Mouse (Mus musculus) liver (tissue): ENCODE results near the gene Lhx6.
"Not testable (repeated sequence)": the region's sequence is repeated elsewhere in the genome, so short reads cannot be mapped to it uniquely, and the experiment has no call there.

Experiments used
- DNase-seq: peaks from one replicate; pipeline ENCODE4 v3.0.0-alpha.2; 2020; ENCODE audit warnings: mixed read lengths

Gene Lhx6

DNA sequence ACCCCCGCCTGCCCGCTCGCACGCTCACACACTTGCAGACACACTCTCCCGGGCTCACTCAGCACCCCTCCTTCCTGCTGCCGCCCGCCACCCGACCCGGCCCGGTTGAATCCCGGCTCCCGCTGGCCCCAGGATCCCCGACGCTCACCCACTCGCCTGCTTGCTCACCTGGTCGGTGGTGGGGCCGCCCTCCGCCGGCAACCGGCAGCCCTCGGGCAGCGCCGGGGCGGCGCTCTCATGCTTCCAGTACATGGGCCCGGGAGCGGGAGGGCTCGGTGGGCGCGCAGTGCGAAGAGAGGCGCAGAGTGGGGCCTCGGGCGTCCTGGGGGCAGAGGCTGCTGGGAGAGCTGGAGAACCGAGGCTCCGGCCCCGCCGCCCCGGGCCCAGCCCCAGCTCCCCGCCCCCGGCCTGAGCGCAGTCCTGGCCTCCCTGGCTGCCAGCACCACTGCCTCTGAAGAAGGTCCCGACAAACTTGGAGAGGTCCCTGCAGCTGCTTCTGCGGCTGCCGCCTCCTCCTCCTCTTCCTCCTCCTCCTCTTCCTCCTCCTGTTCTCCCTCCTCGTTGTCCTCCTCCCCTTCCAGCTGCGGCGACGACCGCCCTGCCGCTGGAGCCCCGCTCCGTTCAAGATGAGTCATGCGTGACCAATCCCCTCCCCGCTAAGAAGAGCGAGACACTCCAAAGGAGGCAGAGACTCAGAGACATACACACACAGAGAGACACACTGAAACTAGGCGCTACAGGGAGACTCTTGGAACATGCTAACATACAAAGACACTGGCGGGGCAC, at the start of gene Lhx6:
Lhx6 (minus strand) TSS at position 453 of the 786 bp plus-strand sequence.
- DNase-seq: no peak

DNA sequence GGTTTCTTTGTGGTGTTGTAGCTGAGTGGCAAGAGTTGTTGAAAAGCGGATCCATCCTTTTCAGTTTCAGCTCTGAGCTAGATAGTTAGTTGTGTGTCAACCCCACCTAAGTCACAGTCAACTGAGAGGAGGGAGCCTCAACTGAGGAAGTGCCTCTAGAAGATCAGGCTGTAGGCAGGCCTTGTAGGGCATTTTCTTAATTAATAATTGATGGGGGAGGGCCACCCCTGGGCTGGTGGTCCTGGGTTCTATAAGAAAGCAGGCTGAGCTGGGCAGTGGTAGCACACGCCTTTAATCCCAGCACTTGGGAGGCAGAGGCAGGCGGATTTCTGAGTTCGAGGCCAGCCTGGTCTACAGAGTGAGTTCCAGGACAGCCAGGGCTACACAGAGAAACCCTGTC, 47.2 kb upstream of the Lhx6 start:
- DNase-seq: not testable (repeated sequence)

DNA sequence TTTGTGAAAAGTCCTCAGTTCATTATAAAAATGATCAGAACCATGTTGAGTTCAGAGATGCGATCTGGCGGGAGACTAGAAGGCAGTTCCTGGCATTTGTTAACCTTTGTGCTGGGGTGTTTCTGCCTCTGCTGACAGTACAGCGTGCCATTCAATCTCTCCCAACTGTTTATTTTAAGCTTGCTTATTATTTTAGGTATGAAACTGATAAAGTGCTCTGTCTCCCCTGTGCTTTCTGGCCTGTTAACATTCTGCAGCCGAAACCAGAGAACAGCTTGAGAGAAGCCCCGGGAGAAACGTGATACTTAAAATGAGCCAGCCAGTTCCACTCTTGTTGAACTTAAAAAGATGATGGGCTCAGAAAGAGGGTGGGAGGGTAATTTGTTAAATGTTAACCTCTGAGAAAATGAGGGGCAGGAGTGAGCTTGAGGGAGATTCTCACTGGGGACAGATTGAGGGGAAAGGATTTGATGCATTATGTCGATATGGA, 43.7 kb upstream of the Lhx6 start:
- DNase-seq: no peak

DNA sequence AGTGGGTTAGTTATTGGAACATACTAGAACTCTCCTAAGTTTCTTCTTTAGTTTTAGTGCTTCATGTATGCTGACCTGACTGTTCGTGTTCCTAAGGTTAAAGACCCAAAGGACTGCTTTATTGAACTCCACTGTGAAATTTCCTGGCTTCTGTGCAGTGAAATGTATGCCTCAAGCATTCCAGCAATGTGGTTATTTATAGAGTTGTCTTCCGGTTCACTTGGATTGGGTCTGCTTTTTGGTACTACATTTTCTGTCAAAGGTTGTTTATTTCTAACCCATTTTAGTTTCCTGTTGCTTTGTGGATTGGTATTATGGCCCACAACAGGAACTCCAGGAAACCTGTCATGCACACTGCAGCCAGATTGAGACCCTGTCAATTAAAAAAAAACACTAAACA, 33.9 kb upstream of the Lhx6 start:
- no peak for DNase-seq

DNA sequence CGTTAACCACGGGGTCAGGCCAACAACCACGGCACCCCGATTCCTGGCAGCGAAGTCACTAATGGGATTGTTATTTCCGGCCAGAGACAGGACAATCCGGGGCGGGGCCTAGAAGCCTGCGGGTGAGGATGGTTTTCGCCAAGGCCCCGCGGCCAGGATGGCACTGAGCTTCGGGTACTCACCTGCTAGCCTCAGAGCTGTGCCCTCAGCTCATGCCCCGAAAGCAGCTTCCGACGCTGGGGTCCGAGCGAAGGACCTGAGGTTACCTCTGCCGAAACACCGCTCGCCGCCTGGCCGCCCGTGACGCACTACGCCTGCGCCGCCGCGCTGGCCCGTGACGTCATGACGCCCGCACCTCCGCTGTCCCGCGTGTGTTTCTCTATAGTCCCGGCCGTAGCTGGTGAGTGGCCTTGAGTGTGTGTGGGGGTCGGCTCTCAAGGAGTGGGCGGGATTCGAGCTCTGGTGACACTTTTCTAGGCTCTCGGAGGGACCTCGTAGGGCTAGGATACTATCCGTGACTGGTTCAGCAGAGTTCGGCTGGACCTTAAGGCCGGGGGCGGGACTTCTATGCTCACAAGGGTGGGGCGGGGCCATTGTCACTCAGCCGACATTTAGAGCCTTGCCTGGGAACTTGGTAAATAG, 31.2 kb upstream of the Lhx6 start, which contains the start of the genes Mrrf and Rbm18:
Mrrf (plus strand) TSS at position 90 of the 642 bp plus-strand sequence.
Rbm18 (minus strand) TSS at position 474 of the 642 bp plus-strand sequence.
- peak; percentile 90 for DNase-seq

DNA sequence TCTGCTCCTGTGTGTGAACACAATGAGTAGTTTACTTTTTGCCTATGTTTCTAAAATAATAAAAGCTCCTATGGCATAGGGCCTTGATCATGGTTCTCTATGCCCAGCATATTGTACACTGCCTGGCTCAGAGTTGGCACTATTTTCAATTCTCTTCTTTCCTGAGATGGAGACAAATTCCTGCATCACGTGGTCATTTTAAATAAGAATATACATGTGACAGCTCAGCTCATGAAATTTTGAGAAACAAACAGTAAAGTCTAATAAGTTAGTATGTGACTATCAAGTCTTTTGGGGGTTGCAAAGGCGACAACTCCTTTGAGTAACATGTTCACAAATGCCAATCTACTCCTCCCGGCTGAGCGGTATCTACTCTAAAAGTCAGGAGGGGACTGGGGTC, 30.7 kb upstream of the Lhx6 start:
- DNase-seq: no peak

DNA sequence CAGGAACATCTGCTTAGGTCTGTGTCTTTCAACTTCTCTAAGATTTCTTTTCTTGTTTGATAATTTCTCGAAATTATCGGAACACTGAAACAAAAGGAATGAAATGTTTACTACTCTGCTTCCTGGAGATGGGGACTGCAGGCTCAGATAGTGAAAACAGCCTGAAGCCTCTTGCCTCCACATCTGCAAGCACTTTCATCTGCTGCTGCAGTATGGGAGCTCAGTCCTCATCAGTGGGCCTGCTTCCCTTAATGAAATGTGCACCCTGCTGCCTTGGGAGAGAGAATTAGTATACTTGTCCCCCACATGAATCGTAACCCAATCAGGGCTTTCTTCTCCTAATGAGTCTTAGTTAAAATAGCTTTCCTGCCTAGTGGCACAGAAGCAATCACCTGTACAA, 23.8 kb upstream of the Lhx6 start:
- DNase-seq: no peak

DNA sequence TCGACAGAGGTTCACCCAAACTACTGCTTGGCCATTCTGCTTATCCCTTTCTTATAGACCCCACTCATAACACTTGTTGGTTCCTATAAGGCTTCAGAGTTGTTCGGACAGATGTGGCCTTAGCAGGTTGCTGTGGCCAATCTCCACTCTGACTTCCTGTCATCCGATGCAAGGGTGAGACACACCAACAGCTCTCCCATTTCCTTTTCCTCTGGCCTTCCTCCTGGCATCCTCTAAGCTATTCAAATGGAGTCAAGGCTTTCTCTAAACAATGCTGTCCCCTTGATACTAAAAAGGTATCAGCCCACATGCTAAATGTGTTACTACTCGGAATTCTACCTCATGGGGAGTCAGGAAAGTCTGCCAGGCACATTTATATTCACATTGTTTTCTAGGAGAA, 22.8 kb upstream of the Lhx6 start:
- DNase-seq: no peak

DNA sequence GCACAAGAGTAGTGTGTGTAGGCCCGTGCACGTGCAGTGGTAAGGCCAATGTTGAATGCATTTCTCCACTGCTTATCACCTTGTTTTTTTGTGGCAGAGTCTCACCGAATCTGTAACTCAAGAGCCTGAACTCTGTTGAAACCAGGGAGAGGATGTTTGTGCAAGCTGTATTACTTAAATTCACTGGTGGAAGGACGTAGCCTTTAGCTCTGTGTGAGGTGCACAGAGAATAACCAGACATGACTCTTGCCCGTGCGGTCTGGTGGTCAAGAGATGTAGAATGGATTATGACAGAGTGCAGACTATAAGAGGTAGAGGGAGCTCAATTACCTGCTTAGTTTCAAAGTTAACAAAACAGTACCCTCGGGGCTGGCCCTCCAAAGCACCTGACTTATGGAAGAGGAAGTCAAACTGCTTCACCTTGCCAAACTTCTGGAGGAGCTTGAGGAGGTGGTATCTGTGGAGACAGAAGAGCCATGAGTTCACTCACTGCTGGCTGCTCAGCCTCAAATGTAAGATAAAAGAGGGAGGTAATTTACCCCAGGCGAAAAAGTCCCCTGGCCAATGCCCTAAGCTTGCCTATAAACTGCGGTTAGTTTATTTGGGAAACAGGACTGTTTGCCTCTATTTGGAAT, 21.7 kb upstream of the Lhx6 start:
- no peak for DNase-seq

DNA sequence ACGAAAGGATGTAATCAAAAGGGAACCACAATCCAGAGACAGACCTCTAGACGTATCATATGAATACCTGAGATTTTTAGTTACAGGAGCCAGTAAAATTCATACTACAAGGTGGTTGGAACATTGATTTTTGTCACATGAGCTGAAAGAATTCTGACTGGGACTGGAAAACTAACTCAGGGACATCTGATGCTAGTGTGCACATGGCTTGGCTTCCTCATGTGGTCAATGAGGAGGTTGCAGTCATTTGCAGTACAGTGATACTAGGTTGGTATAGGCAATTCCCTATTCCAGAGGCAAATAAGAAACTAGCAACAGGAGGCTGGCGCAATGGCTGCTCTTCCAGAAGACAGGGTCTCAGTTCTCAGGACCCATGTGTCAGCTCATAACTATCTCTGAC, 7.4 kb upstream of the Lhx6 start:
- DNase-seq: no peak

DNA sequence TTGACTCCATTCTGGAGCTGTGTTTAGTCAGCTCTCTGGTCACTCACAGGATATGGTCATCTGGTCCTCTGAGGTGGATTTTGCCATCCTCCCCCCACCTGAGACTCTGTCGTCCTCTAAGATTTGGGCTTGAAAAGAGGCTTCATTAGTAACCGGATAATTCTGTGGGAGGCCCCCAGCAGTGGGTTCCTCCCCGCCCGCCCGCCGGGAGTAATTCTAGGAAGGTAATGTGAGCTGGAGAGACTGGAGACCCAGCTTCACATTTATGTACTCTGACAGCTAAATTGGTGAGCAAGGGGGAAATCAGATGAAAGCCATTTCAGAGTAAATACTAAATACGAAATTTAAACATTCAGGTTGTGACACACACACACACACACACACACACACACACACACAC, 3.4 kb upstream of the Lhx6 start:
- no peak for DNase-seq

DNA sequence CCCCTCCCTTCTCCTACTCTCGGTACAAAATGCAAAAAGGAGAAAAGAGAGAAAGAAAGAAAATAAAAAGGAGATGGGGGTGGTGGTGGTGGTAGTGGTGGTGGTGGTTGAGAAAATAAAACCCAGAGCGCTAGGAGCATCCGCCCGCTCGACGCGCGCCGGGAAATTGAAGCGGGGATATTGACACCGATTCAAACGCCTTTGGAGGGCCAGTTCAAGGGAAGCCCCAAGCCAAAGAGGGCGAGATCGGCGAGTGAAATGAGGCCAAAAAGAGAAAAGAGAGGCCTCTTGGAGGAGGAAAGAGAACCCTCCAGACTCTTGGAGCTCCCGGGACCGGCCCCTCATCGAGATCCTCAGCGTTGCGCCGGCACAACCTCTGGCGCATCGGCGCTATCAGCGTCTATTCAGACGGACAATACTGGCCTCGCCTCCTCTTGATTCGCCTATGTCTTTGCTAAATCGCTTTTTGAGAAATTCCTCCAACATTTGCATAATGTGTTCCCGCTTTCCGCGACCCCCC, 712 bp downstream of the Lhx6 start:
- no peak for DNase-seq

DNA sequence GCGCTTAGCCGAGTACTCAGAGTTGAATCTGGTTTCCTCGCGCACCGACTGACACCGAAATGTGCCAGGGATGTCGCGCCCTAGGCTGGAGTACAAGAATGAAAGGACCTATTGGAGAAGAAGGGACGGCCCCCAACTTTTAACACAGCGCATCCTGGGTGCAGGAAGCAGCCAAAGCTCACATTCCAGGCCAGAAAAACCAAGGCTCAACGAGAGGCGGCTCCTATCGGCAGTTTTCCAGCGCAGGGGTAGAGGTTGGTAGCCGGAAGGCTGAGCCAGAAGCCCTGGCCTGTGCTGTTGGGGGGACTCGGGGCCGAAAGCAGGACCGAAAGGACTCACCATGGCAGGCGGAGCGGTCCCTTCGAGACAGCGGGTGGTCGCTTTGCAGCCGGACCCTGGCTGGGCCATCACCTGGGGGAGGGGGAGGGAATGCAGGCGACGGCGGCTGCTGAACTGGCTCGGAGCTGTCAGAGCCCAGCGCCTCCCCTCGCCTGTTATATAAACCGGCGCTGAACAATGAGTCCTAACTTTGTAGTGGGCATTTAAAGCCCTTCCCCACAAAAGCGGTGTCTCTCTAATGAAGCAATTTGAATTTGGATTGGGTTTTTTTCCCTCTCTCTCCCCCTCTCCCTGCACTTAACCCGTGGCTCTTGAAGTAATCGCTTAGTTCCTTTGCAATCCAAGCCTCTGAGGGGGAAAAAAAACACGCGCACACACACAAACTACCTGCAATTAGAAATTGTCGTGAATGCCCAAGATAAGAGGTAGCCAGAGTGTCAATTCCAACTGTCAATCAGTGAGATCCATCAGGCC, 1.4 kb downstream of the Lhx6 start:
- no peak for DNase-seq

DNA sequence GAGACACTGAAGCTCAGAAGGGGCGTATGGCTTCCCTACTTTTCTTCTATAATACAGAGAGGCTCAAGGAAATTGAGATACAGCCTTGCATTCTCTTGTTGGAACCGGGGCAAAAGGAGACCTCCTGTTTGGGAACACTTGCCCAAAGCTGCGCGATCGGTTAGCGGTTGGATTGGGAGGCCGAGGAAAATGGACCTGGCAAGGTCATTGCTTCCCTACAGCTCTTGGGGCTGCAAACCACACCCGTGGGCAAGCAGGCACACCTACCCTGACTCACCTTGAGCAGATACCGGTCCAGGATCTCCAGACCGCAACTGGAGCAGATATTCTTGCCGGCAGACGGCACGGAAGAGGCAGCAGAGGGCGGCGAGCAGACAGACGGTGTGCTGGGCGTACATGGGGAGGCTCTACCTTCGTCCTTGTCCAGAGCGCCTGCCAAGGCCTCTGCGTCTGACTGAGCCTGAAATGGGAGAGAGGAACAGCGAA, 2.1 kb downstream of the Lhx6 start:
- no peak for DNase-seq

DNA sequence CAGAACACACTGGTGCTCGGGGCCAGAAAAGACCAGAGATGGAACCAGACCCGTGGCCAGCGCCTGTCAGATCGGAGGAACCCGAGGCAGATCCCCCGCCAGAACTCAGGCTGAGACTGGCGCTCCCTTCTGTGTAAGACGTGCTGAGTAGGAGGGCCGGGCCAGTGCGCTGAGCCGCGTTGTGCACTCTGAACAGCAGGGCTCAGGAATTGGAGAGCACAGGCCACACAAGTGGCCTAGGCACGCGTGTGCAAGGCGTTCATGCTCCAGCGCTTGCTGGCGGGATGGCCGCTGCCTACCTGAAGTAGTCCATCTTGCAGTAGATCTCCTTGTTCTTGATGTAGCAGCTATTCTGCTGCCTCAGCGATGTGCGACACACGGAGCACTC, 2.7 kb downstream of the Lhx6 start:
- peak; percentile 12 for DNase-seq

DNA sequence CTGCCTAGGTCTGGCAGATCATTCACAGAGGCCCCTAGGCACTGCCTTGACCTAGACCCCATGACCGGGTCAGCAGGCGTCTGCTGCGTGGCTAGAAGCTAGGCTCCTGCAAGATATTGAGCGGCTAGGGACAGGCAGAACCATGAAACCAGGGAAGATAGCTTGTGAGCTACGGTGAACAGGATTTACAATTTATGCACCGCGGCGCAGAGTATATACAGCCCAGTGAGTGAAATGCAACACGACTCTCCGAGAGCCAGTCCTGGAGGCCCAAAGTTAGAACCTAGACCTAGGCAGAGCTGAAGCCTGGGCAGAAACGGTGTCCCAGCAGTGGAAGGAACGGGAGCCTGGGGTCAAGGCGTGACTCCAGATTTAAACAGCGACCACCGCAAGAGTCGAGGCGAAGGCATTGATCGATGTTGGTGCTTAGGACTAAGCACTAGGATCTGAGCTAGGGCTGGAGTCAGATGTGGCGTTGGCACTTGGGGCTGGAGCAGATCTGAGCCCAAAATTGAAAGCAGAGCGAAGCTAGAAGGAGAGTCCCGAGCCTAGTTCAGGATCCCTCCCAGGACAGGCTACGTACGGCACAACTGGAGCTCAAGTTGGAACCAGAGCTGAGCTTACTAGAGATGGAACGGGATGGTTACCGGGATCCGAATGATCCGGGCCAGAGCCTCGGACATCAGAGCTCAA, 3.2 kb downstream of the Lhx6 start:
- no peak for DNase-seq

DNA sequence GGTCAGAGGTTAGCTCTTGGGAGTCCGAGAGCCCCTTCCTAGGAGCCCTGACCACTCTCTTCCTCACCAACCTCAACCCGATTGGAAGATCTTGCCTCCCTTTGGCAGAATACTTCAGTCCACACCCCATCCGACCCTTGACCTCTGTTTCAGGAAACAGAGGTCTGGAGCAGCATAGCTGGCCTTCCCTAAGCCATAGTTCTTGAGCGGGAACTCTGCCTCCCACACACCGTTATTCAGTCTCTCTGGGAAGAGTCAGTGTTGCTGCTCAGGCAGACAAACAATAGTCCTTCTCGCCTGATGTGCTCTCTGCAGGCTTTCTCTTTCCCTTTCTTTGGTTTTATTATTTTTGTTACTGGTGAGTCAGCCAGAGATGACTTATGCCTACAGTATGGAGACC, 5.5 kb downstream of the Lhx6 start:
- no peak for DNase-seq

DNA sequence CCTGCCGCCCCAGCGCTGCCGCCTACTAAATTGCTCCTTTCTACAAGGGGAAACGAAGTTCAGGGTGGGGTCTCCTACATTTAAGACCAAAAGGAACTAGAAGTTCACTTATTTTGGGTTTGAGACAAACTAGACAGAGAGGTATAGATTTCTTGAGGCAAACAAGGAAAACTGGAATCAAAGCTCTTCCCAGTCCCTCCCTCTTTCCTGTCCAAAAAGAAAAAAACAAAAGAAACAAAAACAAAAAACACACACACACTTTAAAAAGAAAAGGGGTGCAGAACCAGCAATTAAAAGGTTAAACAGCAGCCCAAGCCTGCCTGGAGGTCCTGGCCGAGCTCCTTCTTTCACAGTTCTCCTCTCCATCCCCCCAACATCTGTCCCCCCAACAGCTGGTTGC, 7.2 kb downstream of the Lhx6 start:
- no peak for DNase-seq

DNA sequence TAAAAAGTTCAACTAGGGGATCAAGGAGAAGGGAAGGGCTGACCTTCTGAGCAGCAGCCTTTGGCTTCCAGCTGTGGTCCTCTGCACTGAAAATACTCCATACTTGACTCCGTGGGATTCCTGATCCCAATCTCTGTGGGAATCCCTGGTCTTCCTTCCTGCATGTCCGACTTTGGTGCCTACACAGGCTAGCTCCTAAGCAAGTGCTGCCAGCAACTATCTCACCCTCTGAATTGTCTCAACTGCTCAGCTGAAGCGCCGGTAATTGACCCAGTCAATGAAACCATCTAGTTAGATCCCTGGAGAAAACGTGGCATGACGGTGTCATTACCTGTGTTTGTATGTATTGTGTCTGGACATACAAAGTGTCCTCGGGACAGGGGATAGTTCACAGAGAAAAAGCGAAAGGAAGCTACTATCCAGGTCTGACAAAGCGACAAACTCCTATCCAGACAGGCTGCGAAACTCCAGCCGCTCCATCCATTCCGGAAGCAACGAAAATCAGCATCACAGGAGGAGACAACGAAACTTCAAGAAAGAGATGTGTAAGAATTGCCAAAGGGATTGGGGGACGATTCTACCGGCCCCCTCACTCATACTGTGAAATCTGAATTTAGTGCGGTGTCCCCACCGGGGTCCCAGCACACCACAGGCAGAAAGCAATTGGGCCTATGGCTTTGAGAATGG, 7.9 kb downstream of the Lhx6 start:
- DNase-seq: no peak

DNA sequence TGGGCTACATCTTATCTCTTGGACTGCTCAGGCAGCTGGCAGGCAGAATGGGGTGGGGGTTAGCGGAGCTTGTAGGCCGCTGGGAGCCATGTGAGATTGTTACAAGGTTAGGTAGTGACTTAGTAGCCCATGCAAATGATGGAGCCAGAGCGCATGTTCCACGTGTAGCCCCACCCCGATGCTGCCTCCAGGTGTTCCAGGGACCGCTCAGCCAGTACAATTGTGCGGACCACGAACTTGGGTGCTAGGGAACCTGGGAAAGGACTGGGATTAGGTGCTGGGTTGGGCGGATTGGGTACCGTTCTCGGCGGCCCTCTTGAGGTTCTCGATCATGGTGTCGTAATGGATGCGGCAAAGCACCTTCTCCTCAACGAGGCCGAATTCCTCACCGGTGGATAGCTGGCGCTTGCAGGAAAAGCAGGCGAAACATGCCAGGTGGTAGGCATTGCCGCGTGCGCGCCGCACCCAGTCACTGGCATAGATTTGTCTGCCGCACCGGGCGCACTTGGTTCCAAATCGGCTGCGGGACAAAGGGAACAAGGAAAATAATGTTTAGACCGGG, 11.2 kb downstream of the Lhx6 start:
- no peak for DNase-seq

DNA sequence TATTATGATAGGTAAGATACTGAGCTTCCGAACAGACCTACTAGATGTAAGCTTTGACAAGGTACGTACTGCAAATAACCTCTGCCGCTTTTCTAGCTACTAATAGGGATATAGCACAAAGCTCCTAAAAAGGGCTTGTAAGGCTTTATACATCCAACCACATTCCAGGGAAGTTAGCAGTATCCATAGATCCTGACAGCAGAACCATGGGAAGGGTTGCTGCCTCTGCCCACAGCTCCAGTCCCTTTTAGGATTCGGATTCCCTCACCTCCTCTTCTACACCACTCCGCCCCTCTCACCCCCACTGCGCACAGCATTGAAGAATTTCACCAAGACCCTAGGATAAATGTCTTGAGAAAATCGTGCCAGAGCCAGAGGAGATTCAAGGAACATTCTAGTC, 11.9 kb downstream of the Lhx6 start:
- DNase-seq: no peak
